Mouse (Mus musculus) C2C12 (cell line): ENCODE measurements around the gene Mafg.

Source experiments
- CEBPB ChIP-seq: IDR thresholded peaks from one replicate; pipeline ENCODE4 v1.6.1; 2011; ENCODE audit warnings: low read depth, mild to moderate bottlenecking, control low read depth, moderate library complexity
- CTCF ChIP-seq: IDR thresholded peaks from one replicate; pipeline ENCODE4 v1.5.1; 2011; ENCODE audit not compliant: control insufficient read depth, insufficient read depth, insufficient read length
- MAX ChIP-seq: IDR thresholded peaks from one replicate; pipeline ENCODE4 v1.6.1; 2011; ENCODE audit warnings: mild to moderate bottlenecking, control low read depth
- USF1 ChIP-seq: IDR thresholded peaks from one replicate; pipeline ENCODE4 v1.6.1; 2011; ENCODE audit warnings: low read depth, mild to moderate bottlenecking, control low read depth, moderate library complexity

- TF ChIP-seq MAX (no peak), CTCF (no peak), USF1 (no peak), CEBPB (no peak)
Observed at GRCm38 (mm10) chr11:120661076-120661460, 27.7 kb upstream of the Mafg start, which contains the start of gene Notum.
